Mouse (Mus musculus) brown adipose tissue, adult 24 weeks (tissue): ENCODE measurements around the gene Actn4. TPM values are rescaled to one million over a fixed set of nuclear protein-coding genes. Genes with fewer than 3 reads are reported as not detected.

Experiments used
- H3K27ac ChIP-seq: fragments of 200-500 bp; replicated peaks from 2 replicates; pipeline ENCODE4 v1.5.1; 2012; ENCODE audit warnings: low read depth, mild to moderate bottlenecking, low read length
- H3K4me1 ChIP-seq: fragments of 200-500 bp; 2 replicates; pipeline ENCODE4 v1.6.1; 2012; ENCODE audit warnings: low read length, mixed read lengths; ENCODE audit not compliant: control insufficient read depth, insufficient read depth, insufficient read length
- H3K4me3 ChIP-seq: fragments of 200-500 bp; 2 replicates; pipeline ENCODE4 v1.5.1; 2012; ENCODE audit warnings: low read depth, mild to moderate bottlenecking, low read length, moderate library complexity; ENCODE audit not compliant: insufficient read depth
- polyA plus RNA-seq: library from polyadenylated mRNA; stranded (reverse); fragments of >200 nt; gene quantifications from 2 replicates; pipeline ENCODE4 v1.2.4, GENCODE M21; 2012; ENCODE audit not compliant: missing spikeins, insufficient read depth, insufficient read length

Actn4 gene
- polyA plus RNA-seq, 1 experiment: 135 TPM

GRCm38 (mm10) chr7:28948746-28949145 lies 13.4 kb downstream of the Actn4 start:
- Histone ChIP-seq H3K4me1 (peaks cover 73% of the 10 kb centered on the region), H3K27ac (peak overlapping the region; percentile 65), H3K4me3 (no peak overlapping the region)

DNA sequence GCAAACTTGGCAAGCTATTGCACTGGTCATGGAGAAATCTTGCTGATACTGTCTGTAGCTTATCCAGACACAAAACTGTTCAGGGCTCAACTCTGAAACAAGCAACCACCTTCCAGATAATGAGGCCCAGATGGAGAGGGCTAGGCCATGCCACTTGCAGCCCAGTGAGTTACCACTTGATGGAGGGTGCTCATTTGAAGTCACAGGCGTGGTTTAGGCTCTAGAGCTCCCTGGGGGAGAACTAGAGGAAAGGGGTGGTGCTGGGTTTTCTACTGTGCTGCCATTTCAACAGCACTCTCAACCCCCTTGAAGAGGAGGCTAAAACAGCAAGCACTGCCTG lies 15.9 kb downstream of the Actn4 start:
- Histone ChIP-seq H3K4me1 (peaks cover 68% of the 10 kb centered on the region), H3K4me3 (no peak overlapping the region), H3K27ac (peak overlapping the region; percentile 96)

GRCm38 (mm10) chr7:28945416-28946270 lies 16.5 kb downstream of the Actn4 start:
- Histone ChIP-seq H3K4me3 (no peak overlapping the region), H3K27ac (peak overlapping the region; percentile 96), H3K4me1 (peaks cover 68% of the 10 kb centered on the region)

DNA sequence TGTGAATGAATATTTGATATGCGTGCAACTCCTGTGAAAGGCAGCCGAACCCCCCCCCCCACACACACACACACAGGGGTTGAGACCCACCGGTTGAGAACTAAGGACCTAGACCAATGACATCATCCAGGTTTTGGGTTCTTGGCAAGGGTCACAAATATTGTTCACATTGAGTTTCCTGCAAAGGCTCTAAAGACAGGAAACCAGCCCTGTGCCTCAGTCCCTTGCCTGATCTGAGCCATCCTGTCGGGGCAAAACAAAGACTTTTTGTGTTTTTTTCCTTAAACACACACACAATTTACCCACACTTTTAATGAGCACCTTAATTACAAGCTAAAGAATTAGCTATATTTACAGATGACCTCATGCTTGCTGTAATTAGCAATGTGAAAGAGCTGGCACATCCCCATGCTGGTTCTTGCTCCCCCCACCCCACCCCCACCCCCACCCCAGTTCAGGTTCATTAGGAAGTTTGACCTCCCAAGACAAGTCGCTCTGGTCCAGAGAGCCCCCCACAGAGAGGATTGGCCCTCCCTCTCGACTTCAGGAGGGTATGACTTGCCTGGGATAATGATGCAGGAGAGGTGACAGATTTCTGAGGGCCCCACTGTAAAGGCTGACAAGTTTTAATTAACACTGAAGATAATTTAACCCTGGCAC lies 17.3 kb downstream of the Actn4 start:
- Histone ChIP-seq H3K4me3 (no peak overlapping the region), H3K4me1 (peaks cover 69% of the 10 kb centered on the region), H3K27ac (peak overlapping the region; percentile 96)

DNA sequence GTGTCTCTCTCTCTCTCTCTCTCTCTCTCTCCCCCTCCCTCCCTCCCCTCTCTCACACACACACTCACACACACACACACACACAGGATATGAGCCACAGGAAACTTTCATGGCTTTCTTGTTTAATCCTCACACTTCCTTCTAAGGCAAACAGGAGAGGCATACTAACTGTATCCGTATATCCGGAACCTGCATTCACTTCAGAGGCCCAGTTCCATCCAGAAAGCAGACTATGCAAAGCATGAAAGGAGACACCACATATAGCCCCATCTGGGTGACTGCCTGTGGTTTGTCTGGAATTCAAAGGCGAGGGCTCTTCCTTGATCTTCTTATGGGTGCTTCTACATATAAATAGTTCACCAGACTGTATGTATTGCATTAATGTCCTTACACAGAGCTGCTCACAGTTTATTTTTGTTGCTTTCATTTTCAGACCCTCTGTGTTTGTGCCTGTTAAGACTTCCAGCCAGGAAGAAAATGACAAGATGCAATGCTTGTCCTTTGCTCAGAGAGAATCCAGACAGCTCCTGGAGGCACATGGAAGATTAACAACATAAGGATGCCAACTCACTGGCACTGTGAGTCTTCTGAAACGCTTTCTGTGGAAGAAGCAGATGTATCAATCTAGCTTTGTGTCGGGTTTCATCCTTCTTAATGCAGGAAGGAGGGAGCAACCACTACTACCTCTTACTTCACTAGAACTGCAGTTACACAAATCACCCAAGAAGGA lies 18.5 kb downstream of the Actn4 start:
- peak overlapping the region; percentile 98 for H3K27ac ChIP-seq
- no peak overlapping the region for H3K4me3 ChIP-seq
- H3K4me1 ChIP-seq: peaks cover 68% of the 10 kb centered on the region

GRCm38 (mm10) chr7:28941542-28941941 lies 20.6 kb downstream of the Actn4 start:
- Histone ChIP-seq H3K4me1 (peaks cover 69% of the 10 kb centered on the region), H3K4me3 (no peak overlapping the region), H3K27ac (peak overlapping the region; percentile 96)

DNA sequence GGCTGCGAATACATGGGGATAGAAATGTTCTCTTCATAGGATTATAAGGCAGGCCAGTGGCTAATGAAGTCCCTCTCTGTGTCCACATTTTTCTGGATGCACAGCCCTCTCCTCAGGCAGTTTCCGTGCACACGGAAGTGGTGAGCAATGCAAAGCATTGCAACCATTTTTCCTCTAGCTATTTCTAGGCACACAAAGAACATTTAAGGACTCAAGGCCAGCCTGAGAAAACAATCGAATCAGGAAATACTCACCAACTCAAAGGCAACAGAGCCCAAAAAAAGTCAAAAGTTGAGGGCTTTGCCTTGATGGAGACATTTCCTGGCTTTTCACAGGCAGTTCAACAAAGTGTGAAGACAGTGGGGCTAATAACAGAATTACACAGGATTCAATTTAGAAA lies 21.0 kb downstream of the Actn4 start:
- Histone ChIP-seq H3K27ac (peak overlapping the region; percentile 96), H3K4me1 (peaks cover 69% of the 10 kb centered on the region), H3K4me3 (no peak overlapping the region)

DNA sequence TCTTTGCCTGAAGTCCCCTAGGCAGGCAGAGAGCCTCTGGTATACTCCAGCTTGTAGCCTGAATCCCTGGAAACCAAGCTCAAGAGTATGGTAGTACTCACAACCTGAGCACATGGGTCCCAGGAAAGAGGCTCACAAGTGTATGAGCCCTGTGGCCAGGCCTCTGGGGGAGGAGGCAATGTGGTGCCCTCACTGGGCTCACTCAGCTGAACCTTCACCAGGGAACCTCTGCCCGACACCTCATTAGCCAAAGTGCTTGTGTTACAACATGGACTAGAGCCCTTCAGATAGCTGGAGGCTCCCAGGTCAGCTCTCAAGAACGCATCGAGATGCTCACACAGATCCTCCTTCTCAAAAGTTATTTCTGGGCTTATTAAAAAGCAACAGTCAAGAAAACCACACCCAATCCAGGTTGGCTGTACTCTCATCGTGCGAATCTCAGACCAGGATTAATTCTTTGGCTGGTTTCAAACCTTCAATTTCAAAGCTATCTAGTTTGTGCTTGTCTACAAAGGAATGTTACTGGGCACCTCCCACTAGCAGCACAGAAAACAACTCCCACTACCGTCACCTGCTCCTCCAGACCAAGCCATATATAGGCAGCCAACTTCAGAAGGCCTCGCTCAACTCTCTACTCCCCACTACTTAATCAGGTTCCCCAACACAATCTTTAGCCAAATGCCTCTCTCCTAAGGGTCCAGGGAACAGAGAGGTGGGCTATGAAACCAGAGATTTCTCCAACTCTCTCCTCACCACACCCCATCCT lies 22.5 kb downstream of the Actn4 start:
- Histone ChIP-seq H3K27ac (peak overlapping the region; percentile 96), H3K4me1 (peaks cover 69% of the 10 kb centered on the region), H3K4me3 (no peak overlapping the region)

- Histone ChIP-seq H3K27ac (peak overlapping the region; percentile 96), H3K4me3 (no peak overlapping the region), H3K4me1 (peaks cover 71% of the 10 kb centered on the region)
Observed at GRCm38 (mm10) chr7:28938654-28939053, 23.5 kb downstream of the Actn4 start.

GRCm38 (mm10) chr7:28936787-28937186 lies 25.4 kb downstream of the Actn4 start:
- Histone ChIP-seq H3K27ac (peak overlapping the region; percentile 82), H3K4me3 (no peak overlapping the region), H3K4me1 (peaks cover 77% of the 10 kb centered on the region)

- Histone ChIP-seq H3K4me1 (peaks cover 81% of the 10 kb centered on the region), H3K4me3 (no peak overlapping the region), H3K27ac (peak overlapping the region; percentile 71)
Observed at GRCm38 (mm10) chr7:28933825-28934224, 28.3 kb downstream of the Actn4 start.

DNA sequence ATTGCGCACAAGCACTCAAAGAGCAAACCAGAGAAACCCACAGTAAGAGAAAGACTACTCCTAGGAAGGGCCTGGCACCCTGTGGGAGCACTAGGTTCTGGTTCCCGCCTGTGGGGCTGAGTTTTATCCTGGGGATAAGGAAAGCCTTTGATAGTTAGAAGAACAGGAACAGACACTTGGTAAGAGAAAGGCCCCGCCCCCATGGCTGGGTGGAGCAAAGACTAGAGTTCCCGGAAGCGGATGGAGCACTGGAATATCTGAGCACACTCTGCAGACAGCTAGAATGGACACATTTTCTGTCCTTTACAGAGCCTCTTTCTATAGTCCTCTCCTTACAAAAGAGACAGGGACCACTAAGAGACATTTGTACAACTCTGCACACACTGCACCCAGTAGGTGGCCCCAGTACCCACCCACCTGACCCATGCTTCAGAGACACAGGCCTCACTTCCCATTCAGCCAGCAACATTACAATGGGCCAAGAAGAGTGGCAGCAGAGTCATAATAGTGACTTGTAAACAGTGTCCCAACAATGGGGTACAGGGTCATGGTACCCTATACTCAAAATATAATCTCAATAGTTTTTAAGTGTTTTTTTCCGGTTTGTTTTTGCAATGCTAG lies 29.6 kb downstream of the Actn4 start:
- peaks cover 75% of the 10 kb centered on the region for H3K4me1 ChIP-seq
- H3K4me3 ChIP-seq: no peak overlapping the region
- peak overlapping the region; percentile 67 for H3K27ac ChIP-seq

DNA sequence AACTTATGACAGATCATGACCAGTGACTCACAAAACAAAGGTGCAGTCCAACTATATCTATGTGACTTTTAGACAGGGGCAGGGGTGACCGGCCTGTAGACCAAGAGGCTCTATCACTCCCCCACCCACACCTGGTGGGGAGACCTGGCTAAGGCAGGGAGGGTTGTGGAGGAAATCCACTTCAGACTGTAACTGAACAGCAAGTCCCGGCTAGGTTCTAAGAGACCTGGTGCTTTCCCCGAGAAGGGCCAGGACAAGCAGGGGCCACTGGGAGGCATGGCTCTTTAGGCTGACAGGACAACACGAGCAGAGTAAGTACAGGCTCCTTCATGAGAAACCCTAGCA lies 30.5 kb downstream of the Actn4 start:
- Histone ChIP-seq H3K27ac (peak overlapping the region; percentile 57), H3K4me3 (no peak overlapping the region), H3K4me1 (peaks cover 66% of the 10 kb centered on the region)

GRCm38 (mm10) chr7:28931032-28931694 lies 31.0 kb downstream of the Actn4 start:
- peak overlapping the region; percentile 57 for H3K27ac ChIP-seq

More at GRCm38 (mm10) chr7:28931032-28931694, 31.0 kb downstream of the Actn4 start:
- Histone ChIP-seq H3K4me3 (no peak overlapping the region), H3K4me1 (peaks cover 65% of the 10 kb centered on the region)
